Mouse (Mus musculus): ENCODE measurements around the gene Hk3. TPM values are rescaled to one million over a fixed set of nuclear protein-coding genes. Genes with fewer than 3 reads are reported as not detected.

Gene Hk3
- 6.1 TPM for polyA plus RNA-seq (2015; fragmentation: Illumina TruSeq; extraction: RNeasy Lipid Tissue Mini Kit (QIAGEN cat#74804); ENCODE audit: insufficient read depth, low replicate concordance)

DNA sequence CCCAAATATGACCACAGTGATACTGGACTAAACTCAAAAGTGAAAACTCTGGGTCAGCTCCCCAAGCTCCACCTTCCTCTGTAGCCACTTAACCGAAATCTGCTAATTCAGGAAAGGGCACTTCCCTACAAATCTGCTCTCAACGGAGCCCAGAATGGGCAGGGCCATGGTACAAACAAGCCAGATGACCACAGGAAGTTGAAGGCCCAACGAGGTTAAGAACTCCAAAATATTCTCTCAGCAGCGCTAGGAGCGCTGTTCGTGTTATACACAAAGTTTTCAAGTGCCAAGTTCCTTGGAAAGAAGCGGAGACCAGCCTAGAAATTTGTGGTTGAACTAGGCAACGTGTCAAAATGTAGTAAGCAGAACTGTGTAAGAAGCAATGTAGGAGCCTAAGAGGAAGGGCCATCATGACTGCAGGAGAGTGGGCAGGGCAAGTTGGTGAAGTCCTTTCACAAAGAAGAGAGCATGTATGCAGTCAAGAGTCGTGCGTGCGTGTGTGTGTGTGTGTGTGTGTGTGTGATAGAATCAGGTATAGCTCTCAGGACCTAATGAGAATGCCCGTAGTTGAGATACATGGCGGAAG, at the start of gene Hk3:
Hk3 (minus strand) TSS at position 192 of the 586 bp plus-strand sequence.

Other genes with a start within 250 kb of the Hk3 start
- gene Eif4e1b, start 237.4 kb downstream of the Hk3 start, polyA plus RNA-seq (2015; fragmentation: Illumina TruSeq; extraction: RNeasy Lipid Tissue Mini Kit (QIAGEN cat#74804); ENCODE audit: insufficient read depth, low replicate concordance) = not detected
- 10.8 TPM for gene Tspan17, start 232.0 kb downstream of the Hk3 start, polyA plus RNA-seq (2015; fragmentation: Illumina TruSeq; extraction: RNeasy Lipid Tissue Mini Kit (QIAGEN cat#74804); ENCODE audit: insufficient read depth, low replicate concordance)
- 0.65 TPM for gene Unc5a, start 72.0 kb downstream of the Hk3 start, polyA plus RNA-seq (2015; fragmentation: Illumina TruSeq; extraction: RNeasy Lipid Tissue Mini Kit (QIAGEN cat#74804); ENCODE audit: insufficient read depth, low replicate concordance)
- 92.1 TPM for gene Uimc1, start 78.9 kb upstream of the Hk3 start, polyA plus RNA-seq (2015; fragmentation: Illumina TruSeq; extraction: RNeasy Lipid Tissue Mini Kit (QIAGEN cat#74804); ENCODE audit: insufficient read depth, low replicate concordance)
- gene Zfp346, start 83.9 kb upstream of the Hk3 start, polyA plus RNA-seq (2015; fragmentation: Illumina TruSeq; extraction: RNeasy Lipid Tissue Mini Kit (QIAGEN cat#74804); ENCODE audit: insufficient read depth, low replicate concordance) = 39.9 TPM
- not detected for gene Gm17617, start 112.2 kb upstream of the Hk3 start, polyA plus RNA-seq (2015; fragmentation: Illumina TruSeq; extraction: RNeasy Lipid Tissue Mini Kit (QIAGEN cat#74804); ENCODE audit: insufficient read depth, low replicate concordance)
- gene Fgfr4, start 131.3 kb upstream of the Hk3 start, polyA plus RNA-seq (2015; fragmentation: Illumina TruSeq; extraction: RNeasy Lipid Tissue Mini Kit (QIAGEN cat#74804); ENCODE audit: insufficient read depth, low replicate concordance) = 1.5 TPM
- 106 TPM for gene Nsd1, start 188.4 kb upstream of the Hk3 start, polyA plus RNA-seq (2015; fragmentation: Illumina TruSeq; extraction: RNeasy Lipid Tissue Mini Kit (QIAGEN cat#74804); ENCODE audit: insufficient read depth, low replicate concordance)